Comparison of ENCODE assay signal across 15 mouse cellular contexts in the genomic region with DNA sequence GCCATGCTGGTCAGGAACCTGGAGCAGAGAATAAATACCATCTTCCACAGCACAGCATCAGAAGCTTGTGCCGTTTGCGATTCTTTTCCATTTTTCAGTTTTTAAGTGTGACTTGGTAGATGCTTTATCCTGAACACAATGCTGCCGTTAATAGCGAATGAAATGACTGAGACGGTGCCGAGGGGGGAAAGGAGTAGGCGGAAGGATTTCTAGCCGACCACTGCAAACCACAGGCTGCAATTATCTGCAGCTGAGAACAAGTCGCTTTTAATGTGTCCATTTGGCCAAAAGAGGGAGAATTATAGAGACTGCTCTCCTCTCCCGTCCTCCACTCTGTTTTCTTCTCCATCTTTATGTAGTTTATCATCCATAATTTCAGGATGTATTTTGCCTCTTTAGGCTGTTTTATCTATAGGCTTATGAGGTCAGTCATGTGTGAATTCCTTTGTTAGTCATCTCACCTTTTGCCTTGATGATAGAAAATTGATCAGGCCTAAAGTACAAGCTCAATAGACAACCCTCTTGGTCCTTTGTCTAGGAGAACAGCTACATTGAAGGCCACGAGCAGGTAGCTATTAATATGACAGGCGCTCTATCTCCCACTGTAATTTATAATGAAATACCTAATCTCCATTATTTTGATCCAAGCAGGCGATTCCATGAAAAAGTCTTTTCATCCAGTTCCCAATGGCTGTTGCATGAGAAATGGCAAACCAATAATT.
A peak's percentile ranks its signal among the peaks of the same experiment; 100 is the strongest.
DNase-seq lines count a peak whose midpoint lies in the region; ATAC-seq and TF ChIP-seq lines count a peak whose summit lies in the region.
"Had no signal": no experiment of that assay in that cellular context is flagged by ENCODE, and none has a peak within 500 bp of the region (broad histone marks: within the 10 kb centered on the region; RNA-seq: fewer than 3 reads in every experiment).

No protein-coding gene starts in this region.

- H3K4me3 ChIP-seq in layer of hippocampus, adult 2 months, result no peak overlapping the region
- peak overlapping the region; percentile 29 for H3K4me3 ChIP-seq in forebrain, postnatal 0 days (ENCODE audit: low read depth, low read length)
- H3K4me3 ChIP-seq in midbrain, embryonic 12.5 days, result no peak overlapping the region
- no peak overlapping the region for H3K4me3 ChIP-seq in olfactory bulb, adult 2 months (ENCODE audit: insufficient read depth, low read depth, low read length)
- no peak overlapping the region for H3K4me3 ChIP-seq in thymus, adult 2 months (ENCODE audit: control insufficient read depth, insufficient read depth, low read length)
- H3K4me3 ChIP-seq: embryonic facial prominence, embryonic 15.5 days; liver, embryonic 15.5 days had no signal

- peak overlapping the region; percentile 46 for H3K4me2 ChIP-seq in forebrain, postnatal 0 days (ENCODE audit: low read depth)
- H3K4me2 ChIP-seq in midbrain, embryonic 12.5 days (replicated peaks), result peak overlapping the region; percentile 37
- H3K4me2 ChIP-seq: embryonic facial prominence, embryonic 15.5 days; liver, embryonic 15.5 days had no signal

- WGBS in forebrain, postnatal 0 days, result 17% methylated on average over 13 of the region's 13 CpGs
- 40% methylated on average over 13 of the region's 13 CpGs for WGBS in midbrain, embryonic 12.5 days
- WGBS in olfactory bulb, adult 2 months, result 16% methylated on average over 13 of the region's 13 CpGs
- 81% methylated on average over 13 of the region's 13 CpGs for WGBS in thymus, adult 2 months

- H3K4me1 ChIP-seq in forebrain, postnatal 0 days (ENCODE audit: insufficient read depth), result peaks cover 4% of the 10 kb centered on the region; the same call in 1 of the 2 replicates
- H3K4me1 ChIP-seq in midbrain, embryonic 12.5 days, result peaks cover 25% of the 10 kb centered on the region
- H3K4me1 ChIP-seq in olfactory bulb, adult 2 months (ENCODE audit: control insufficient read depth, insufficient read depth, low read length), result peaks cover 3% of the 10 kb centered on the region; the same call in 1 of the 2 replicates
- H3K4me1 ChIP-seq in thymus, adult 2 months (replicated peaks; ENCODE audit: control insufficient read depth, insufficient read depth, low read length), result no peaks in the 10 kb centered on the region
- H3K4me1 ChIP-seq: embryonic facial prominence, embryonic 15.5 days; liver, embryonic 15.5 days had no signal

- H3K27me3 ChIP-seq in forebrain, postnatal 0 days (ENCODE audit: insufficient read depth, low read length), result no peaks in the 10 kb centered on the region
- H3K27me3 ChIP-seq in midbrain, embryonic 12.5 days, result peaks cover 30% of the 10 kb centered on the region; the same call in 1 of the 2 replicates
- no peaks in the 10 kb centered on the region for H3K27me3 ChIP-seq in thymus, adult 2 months (ENCODE audit: control insufficient read depth, insufficient read depth, low read length)

- peak overlapping the region; percentile 4; the same call in 1 of the 2 replicates for H3K27ac ChIP-seq in layer of hippocampus, adult 2 months
- H3K27ac ChIP-seq in forebrain, postnatal 0 days (ENCODE audit: low read depth, low read length), result peak overlapping the region; percentile 76
- 0 out of 2 replicates have a peak overlapping the region, but pooled peaks have one; percentile 12 for H3K27ac ChIP-seq in midbrain, embryonic 12.5 days (replicated peaks)
- H3K27ac ChIP-seq in olfactory bulb, adult 2 months (ENCODE audit: insufficient read depth, low read depth, low read length), result peak overlapping the region; percentile 66
- H3K27ac ChIP-seq in thymus, adult 2 months (ENCODE audit: control insufficient read depth, insufficient read depth, low read length), result no peak overlapping the region
- H3K27ac ChIP-seq: embryonic facial prominence, embryonic 15.5 days; kidney, postnatal 0 days; liver, embryonic 15.5 days had no signal

- ATAC-seq in forebrain, postnatal 0 days, result peak; percentile 33
- ATAC-seq in midbrain, embryonic 12.5 days (ENCODE audit: low FRiP score, low read depth), result no peak

- H3K9ac ChIP-seq in forebrain, postnatal 0 days, result peak overlapping the region; percentile 41; the same call in 1 of the 2 replicates
- H3K9ac ChIP-seq in midbrain, embryonic 12.5 days (replicated peaks), result no peak overlapping the region
- H3K9ac ChIP-seq: embryonic facial prominence, embryonic 15.5 days; liver, embryonic 15.5 days had no signal

- no peak for DNase-seq in layer of hippocampus, adult 2 months (ENCODE audit: low spot score in 2 of 2)
- no peak for DNase-seq in layer of hippocampus, adult 9-10 months (ENCODE audit: low spot score)
- peak; percentile 43 for DNase-seq in forebrain, postnatal 0 days
- no peak for DNase-seq in thymus, adult 2 months
- DNase-seq in heart, postnatal 25 days (ENCODE audit: low spot score), result no peak
- no peak for DNase-seq in left cerebral cortex, postnatal 36 days (ENCODE audit: low spot score in 2 of 2)
- DNase-seq: adrenal gland, adult 8-10 months; cerebellum, postnatal 14 days; layer of hippocampus, postnatal 36 days; spleen, adult 18-20 months had no signal

- TF ChIP-seq CTCF in layer of hippocampus, adult 2 months (conservative IDR thresholded peaks at IDR 0.05), result no peak
- no peak for TF ChIP-seq CTCF in forebrain, postnatal 0 days (IDR thresholded peaks at IDR 0.05; ENCODE audit: low read depth)
- TF ChIP-seq CTCF in olfactory bulb, adult 2 months (IDR thresholded peaks at IDR 0.05; ENCODE audit: insufficient read depth, low read depth, low read length), result no peak
- TF ChIP-seq CTCF in thymus, adult 2 months (IDR thresholded peaks at IDR 0.05; ENCODE audit: borderline replicate concordance, control insufficient read depth, extremely low read depth, insufficient read depth, low read length, poor library complexity), result no peak

- H3K9me3 ChIP-seq in forebrain, postnatal 0 days (ENCODE audit: low read length), result no peaks in the 10 kb centered on the region
- no peaks in the 10 kb centered on the region for H3K9me3 ChIP-seq in midbrain, embryonic 12.5 days
- H3K9me3 ChIP-seq: embryonic facial prominence, embryonic 15.5 days; liver, embryonic 15.5 days had no signal

- no peak for TF ChIP-seq POLR2A in olfactory bulb, adult 2 months (IDR thresholded peaks at IDR 0.05; ENCODE audit: insufficient read depth, low read depth, low read length)
- TF ChIP-seq POLR2A in thymus, adult 2 months (IDR thresholded peaks at IDR 0.05; ENCODE audit: control insufficient read depth, extremely low read depth, insufficient read depth, low read length, poor library complexity), result no peak

- no peaks in the 10 kb centered on the region for H3K36me3 ChIP-seq in forebrain, postnatal 0 days (ENCODE audit: insufficient read depth)
- no peaks in the 10 kb centered on the region for H3K36me3 ChIP-seq in midbrain, embryonic 12.5 days
- H3K36me3 ChIP-seq in thymus, adult 2 months (ENCODE audit: control insufficient read depth, insufficient read depth, low read length), result no peaks in the 10 kb centered on the region
- H3K36me3 ChIP-seq: embryonic facial prominence, embryonic 15.5 days; liver, embryonic 15.5 days had no signal

- intact Hi-C loops in heart, postnatal 25 days (cut with DNase I), result loop anchor here (5.0 to 10.0 kb wide), 3 partner anchors 111 to 371 kb away; a partner anchor contains a TSS
- intact Hi-C loops in left cerebral cortex, postnatal 36 days (cut with DNase I), result loop anchor here (5.0 kb wide), 2 partner anchors 89 to 234 kb away; no protein-coding TSS in a partner anchor
